Mouse (Mus musculus): ENCODE measurements around the gene Olfr772. TPM values are rescaled to one million over a fixed set of nuclear protein-coding genes. Genes with fewer than 3 reads are reported as not detected.
"Not testable (repeated sequence)": the region's sequence is repeated elsewhere in the genome, so short reads cannot be mapped to it uniquely, and the experiment has no call there.

The Olfr772 gene
- not detected for total RNA-seq (2022)

- DNase-seq, result not testable (repeated sequence)
These were observed at the start of gene Olfr772 for GRCm38 (mm10) chr10:129177821-129178220. Gene Olfr772, minus strand, starts transcription at chr10:129177921.

GRCm38 (mm10) chr10:129187319-129187718 lies 9.6 kb upstream of the Olfr772 start, which contains the start of gene Olfr773:
Gene Olfr773, minus strand, starts transcription at chr10:129187419.
- DNase-seq, result not testable (repeated sequence)

- no peak for DNase-seq
These were observed 13.1 kb downstream of the Olfr772 start, which contains the start of gene Olfr771 for GRCm38 (mm10) chr10:129164651-129165050. Gene Olfr771, minus strand, starts transcription at chr10:129164751.

GRCm38 (mm10) chr10:129138898-129139297 lies 38.8 kb downstream of the Olfr772 start, which contains the start of gene Olfr770:
Gene Olfr770, minus strand, starts transcription at chr10:129138998.
- DNase-seq, result no peak

Other genes starting within 250 kb of the Olfr772 start
- 10 to 100 TPM in 2 of 4 experiments, 1 to 10 TPM in 2; 9.6 to 27.4 (median 11.8) TPM for gene Itga7, start 244.1 kb downstream of the Olfr772 start, total RNA-seq (2022)
- gene Mettl7b, start 216.9 kb downstream of the Olfr772 start, total RNA-seq (2022), result under 1 TPM in 2 of 4 experiments, not detected in 2; 0.32 to 0.46 TPM
- gene Olfr9, start 188.5 kb downstream of the Olfr772 start, total RNA-seq (2022), result not detected
- gene Olfr763, start 167.1 kb downstream of the Olfr772 start, total RNA-seq (2022), result not detected
- gene Olfr764-ps1, start 138.0 kb downstream of the Olfr772 start, total RNA-seq (2022), result not detected
- gene Olfr765, start 127.9 kb downstream of the Olfr772 start, total RNA-seq (2022), result not detected
- gene Olfr766-ps1, start 108.9 kb downstream of the Olfr772 start, total RNA-seq (2022), result not detected
- gene Olfr767, start 95.0 kb downstream of the Olfr772 start, total RNA-seq (2022), result not detected
- gene Olfr768, start 78.5 kb downstream of the Olfr772 start, total RNA-seq (2022), result not detected
- not detected for gene Olfr769, start 60.1 kb downstream of the Olfr772 start, total RNA-seq (2022)
- not detected for gene Olfr770, start 38.9 kb downstream of the Olfr772 start, total RNA-seq (2022)
- not detected for gene Olfr771, start 13.2 kb downstream of the Olfr772 start, total RNA-seq (2022)
- gene Olfr773, start 9.5 kb upstream of the Olfr772 start, total RNA-seq (2022), result not detected
- gene Olfr774, start 58.3 kb upstream of the Olfr772 start, total RNA-seq (2022), result not detected
- under 1 TPM in 1 of 4 experiments, not detected in 3; 0.08 TPM for gene Olfr775, start 70.5 kb upstream of the Olfr772 start, total RNA-seq (2022)
- not detected for gene Olfr776, start 81.2 kb upstream of the Olfr772 start, total RNA-seq (2022)
- gene Olfr777, start 93.6 kb upstream of the Olfr772 start, total RNA-seq (2022), result not detected
- not detected for gene Olfr780, start 140.2 kb upstream of the Olfr772 start, total RNA-seq (2022)
- gene Olfr781, start 150.9 kb upstream of the Olfr772 start, total RNA-seq (2022), result not detected
- gene Olfr782, start 170.9 kb upstream of the Olfr772 start, total RNA-seq (2022), result not detected
- not detected for gene Olfr784, start 206.2 kb upstream of the Olfr772 start, total RNA-seq (2022)
- gene Olfr785, start 227.5 kb upstream of the Olfr772 start, total RNA-seq (2022), result not detected
- not detected for gene Olfr786, start 249.4 kb upstream of the Olfr772 start, total RNA-seq (2022)

Measured in adrenal gland, adult 8-10 months (tissue).